Mouse (Mus musculus): Measurements from ENCODE around the gene Fmo2.
A peak's percentile ranks its signal among the peaks of the same experiment; 100 is the strongest.

The Fmo2 gene

DNA sequence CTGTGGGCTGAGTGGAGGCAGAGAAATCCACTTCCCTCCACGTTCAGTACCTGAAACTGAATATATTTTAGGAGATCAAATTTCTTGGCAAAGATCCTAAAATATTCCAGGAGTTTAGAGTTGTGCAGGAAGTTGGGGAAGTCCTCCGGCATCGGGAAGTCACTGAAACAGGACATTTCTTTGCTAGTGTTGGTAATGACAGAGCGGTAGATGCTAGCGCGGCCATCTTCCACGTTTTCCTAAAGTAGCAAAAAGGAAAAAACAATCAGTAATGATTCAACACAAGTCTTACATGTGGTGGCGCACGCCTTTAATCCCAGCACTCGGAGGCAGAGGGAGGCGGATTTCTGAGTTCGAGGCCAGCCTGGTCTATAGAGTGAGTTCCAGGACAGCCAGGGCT, 9.9 kb downstream of the Fmo2 start:
- no peak for DNase-seq

DNA sequence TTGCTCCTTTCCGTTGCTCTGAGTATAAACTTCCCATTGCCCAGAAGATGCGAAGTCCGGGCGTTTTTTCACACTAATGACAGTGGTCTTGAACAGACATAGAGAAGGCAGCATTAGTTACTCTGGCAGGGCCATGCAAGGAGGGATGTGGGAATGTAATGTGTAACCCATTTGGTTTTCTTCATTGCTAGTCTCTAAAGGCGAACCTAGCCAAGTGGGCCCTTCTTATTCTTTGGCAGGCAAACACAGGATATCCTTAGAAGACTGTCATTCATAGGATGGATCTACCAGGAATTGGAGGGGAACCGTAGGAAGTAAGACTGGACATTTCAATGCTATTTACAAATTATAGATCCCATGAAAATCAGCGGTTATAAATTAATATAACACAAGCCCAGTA, 10.9 kb downstream of the Fmo2 start:
- DNase-seq: no peak

- DNase-seq: no peak
These were observed 12.2 kb downstream of the Fmo2 start for GRCm38 (mm10) chr1:162886138-162886816.

DNA sequence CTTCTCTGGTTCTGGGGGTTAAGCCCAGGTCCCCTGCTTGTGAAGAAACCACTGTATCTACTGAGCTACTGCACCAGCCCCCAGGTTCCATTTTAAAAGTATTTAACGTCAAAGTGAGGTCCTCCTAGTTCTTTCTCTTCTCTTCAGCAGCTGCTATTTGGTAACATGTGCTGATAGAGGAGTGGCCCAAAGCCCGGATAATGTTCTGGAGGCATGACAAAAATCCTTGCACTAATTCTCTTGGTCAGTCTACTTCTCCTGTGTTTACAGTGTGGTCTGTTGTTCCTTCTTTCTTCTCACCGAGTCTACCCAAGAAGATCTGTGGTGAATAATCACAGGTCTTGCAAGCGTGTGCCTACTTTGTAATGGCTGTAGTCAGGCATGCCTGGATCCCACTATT, 15.8 kb downstream of the Fmo2 start:
- DNase-seq: no peak

GRCm38 (mm10) chr1:162879595-162880369, 18.7 kb downstream of the Fmo2 start:
- peak; percentile 4 for DNase-seq

DNA sequence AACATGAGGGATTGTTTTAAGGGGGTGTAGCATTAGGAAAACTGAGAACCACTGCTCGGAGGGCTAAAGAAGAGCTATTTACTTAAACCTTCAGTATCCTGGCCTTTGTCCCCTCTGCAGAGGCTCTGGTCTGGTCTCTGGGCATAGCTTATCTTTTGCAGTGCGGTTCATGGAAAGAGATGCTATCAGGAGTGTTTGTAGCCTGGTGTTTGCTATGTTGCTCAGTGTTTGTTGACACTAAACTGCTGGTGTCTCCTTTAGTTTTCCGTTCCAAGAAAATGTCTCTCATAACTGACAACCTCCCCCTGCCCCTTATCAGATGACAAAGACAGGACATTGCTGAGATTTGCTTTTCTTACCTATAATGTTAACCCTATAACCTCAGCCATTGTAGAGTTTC, 23.4 kb downstream of the Fmo2 start:
- DNase-seq: no peak

- no peak for DNase-seq
These were observed 26.7 kb downstream of the Fmo2 start for GRCm38 (mm10) chr1:162871701-162872311.

DNA sequence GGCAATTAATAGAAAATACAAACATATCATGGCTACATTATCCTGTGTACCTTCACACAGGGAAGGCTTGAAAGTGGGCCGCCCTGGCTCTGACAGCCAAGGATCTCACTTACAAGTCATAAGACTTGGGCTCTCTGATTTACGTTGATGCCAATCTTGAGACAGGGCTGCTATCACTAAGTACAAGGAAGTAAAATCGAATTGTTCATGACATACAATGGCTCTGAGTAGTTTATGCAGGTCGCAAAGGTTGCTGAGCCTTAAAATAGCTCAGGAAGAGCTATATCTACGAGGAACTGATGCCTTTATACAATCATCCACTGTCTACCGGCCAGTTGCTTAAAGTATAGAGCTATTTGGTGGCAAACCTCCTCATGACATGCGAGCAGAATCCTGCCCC, 27.5 kb downstream of the Fmo2 start:
- no peak for DNase-seq

DNA sequence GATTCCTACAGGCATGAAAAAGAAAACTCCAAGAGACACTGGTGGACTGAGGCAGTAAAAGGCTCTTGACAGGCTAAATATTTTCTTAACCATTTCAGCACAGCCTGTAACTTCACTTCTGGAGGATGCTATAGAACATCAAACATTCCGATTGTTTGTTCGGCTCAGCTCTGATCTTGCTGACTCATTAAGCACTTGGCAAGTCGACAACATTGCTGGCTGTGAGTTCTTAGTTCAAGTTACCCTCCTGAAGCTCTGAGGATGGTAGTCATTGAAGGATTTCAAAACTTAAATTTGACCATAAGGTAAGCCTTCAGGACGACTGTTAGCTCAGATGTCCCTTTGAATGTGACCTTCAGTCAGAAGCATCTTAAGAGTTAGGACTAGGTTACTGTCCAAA, 31.1 kb downstream of the Fmo2 start:
- DNase-seq: no peak

GRCm38 (mm10) chr1:162866280-162866681, 32.2 kb downstream of the Fmo2 start, which contains the start of gene Fmo1:
Fmo1 (minus strand) TSS chr1:162866610.
- no peak for DNase-seq

GRCm38 (mm10) chr1:162865493-162865830, 33.1 kb downstream of the Fmo2 start:
- no peak for DNase-seq

DNA sequence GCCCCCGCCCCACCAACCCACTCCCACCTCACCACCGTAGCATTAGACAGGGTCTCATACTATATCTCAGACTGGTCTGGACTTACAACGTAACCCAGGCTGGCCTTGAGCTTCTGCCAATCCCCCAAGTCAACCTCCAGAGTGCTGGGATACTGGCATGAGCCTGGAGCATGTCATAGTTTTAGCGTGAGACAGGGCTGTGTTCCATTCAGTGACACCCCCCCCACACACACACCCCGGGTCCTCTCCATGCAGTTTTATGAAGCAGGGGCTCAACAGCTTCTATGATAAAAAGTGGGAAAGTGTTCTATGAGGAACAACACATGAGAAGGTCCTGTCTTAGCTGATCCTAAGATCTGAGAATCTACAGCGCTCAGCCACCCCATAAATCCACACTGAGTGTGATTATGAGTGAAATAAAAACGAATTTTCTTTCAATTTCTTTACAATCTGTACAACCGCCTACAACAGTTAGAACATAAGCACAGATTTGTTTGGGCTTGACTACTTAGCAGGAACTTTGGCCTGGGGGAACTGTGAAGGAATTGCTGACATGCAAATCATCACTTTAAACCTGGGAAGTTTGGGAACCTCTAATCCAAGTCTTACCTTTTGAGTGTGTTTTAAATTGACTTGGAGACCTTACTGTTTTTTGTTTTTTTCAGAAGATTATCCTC, 33.6 kb downstream of the Fmo2 start:
- DNase-seq: no peak

- DNase-seq: no peak
These were observed 34.2 kb downstream of the Fmo2 start for GRCm38 (mm10) chr1:162864279-162864678.

DNA sequence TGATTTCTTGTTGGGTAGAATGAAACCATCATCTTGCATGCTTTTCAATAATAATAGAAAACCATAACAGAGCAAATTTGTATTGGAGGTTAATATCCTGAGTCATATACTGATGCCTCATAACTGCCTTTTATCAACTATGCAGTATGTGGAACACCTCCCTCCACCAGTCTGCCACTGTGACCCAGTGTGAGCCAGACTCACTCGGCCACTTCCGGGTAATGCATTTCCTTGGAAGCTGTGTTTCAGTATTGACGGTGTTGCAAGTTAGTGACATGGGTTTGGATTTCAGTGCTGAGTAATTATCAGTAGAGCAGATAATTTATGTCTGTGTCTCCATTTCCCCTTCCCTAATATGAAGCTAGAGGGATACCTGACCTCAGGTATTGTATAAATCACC, 34.9 kb downstream of the Fmo2 start:
- no peak for DNase-seq

DNA sequence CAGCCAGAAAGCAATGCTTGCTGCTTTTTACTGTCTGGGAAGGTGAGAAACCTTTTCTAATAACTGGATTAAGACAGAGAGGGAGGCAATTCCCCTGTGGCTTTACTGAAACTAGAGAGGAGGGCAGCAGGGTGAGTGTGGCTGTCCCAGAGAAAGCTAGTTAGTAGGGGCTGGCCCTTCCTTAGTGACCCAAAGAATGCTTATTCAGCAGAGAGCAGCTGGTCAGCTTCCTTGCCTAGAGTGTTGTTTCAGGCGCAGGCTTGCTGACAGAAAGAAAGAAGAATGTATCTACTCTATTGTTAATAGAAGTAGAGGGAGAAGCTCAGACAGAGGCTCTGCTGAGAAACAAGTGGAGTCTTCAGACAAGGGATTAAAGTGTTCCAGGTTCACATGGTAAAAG, 36.2 kb downstream of the Fmo2 start:
- DNase-seq: no peak

DNA sequence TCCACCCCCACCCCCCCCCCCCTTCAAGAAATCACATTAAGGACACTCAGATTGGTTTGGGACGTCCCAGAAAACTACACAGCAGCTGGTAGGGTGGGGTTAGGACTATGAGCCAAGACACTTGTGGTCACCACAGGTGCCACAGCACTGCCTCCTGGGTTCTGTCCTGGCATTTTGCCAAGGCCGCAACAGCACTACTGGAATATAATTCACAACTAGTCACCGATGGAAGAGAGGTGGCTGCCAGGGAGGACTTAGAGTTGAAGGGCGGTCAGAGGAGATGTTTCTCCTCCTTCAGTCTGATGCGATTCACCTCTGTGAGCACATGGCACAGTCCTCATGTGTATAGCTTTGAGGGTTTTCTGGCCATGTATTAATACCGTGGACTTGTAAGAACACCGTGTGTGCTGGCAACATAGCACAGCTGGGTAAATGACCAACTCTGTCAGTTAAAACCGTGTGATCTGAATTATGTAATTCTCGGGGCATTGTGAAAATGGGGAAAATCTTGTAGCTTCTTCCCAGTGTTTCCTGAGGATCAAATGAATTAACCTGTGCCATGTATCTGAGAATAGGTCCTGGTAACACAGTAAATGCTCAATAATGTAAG, 38.4 kb downstream of the Fmo2 start:
- no peak for DNase-seq

DNA sequence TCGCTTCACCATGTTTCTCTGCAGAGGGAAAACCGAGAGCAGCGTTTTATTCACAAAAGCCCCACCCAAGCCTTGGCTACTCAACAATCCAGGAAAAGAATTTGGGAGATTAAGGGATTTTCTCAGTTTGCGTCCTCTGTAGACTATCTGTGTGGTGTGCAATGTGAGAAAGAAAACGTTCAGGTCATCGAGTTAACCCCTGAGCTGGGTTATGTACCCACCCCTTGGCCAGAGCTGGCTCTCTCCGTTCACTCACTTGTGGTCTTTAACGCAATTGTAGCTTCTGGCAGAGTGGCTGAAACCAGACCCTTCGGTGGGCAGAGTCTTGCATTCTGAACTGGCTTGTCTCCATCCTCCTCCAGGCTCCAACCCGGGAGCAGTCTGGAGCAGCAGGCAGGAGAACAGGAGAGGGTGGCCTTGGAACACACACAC, 39.0 kb downstream of the Fmo2 start:
- no peak for DNase-seq

- no peak for DNase-seq
These were observed 39.8 kb downstream of the Fmo2 start for GRCm38 (mm10) chr1:162858748-162859130.

GRCm38 (mm10) chr1:162857766-162858747, 40.5 kb downstream of the Fmo2 start:
- no peak for DNase-seq

DNA sequence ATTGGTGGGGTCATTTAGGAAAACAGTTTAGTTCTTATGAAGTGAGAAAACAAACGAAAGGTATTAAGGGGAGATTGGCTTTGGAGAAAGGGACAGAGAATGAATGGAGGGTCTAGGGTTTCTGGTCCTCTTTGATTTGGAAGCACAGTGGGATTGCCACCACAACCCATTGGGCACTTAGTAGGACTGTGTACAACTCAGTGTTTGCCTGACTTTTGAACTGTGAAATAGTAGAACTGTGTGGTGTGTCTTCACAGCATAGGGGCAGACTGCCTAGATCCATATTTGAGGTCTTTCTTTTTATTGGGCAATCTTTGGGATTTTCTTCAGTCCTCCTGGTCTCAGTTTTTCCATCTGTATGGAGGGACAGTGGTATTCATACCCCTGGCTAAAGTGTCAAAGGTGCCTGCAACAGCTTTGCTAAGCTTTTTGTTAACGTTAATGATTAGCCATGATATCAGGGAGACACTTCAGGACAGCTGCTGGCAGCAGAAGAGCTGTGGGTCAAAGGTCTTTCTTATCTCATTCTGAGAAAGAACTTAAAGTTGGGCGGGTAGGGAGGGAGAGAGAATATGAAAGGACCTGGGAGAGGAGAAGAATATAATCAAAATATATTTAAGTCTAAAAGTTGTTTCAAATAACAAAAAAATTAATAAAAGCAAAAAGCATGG, 44.6 kb downstream of the Fmo2 start:
- DNase-seq: no peak

DNA sequence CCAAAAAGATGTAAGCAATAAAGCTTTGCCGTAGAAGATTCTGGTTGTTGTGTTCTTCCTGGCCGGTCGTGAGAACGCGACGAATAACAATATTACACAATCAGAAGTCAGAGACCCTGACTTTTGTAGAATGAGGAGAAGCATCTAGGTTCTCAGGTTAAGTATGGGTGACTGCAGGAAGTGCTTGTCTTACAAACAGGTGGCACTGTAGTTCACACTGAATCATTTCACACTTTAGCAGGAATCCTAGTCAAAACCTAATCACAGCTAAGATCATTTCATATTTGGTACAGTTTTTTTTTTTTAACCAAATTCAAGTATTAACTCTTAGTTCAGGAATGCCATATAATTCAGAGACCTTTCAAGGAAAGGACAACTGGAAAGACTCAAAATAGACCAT, 51.0 kb downstream of the Fmo2 start:
- no peak for DNase-seq

Data from cerebellum, adult 11 months (tissue).